8 mouse cellular contexts compared by ENCODE assay signal in the genomic region with DNA sequence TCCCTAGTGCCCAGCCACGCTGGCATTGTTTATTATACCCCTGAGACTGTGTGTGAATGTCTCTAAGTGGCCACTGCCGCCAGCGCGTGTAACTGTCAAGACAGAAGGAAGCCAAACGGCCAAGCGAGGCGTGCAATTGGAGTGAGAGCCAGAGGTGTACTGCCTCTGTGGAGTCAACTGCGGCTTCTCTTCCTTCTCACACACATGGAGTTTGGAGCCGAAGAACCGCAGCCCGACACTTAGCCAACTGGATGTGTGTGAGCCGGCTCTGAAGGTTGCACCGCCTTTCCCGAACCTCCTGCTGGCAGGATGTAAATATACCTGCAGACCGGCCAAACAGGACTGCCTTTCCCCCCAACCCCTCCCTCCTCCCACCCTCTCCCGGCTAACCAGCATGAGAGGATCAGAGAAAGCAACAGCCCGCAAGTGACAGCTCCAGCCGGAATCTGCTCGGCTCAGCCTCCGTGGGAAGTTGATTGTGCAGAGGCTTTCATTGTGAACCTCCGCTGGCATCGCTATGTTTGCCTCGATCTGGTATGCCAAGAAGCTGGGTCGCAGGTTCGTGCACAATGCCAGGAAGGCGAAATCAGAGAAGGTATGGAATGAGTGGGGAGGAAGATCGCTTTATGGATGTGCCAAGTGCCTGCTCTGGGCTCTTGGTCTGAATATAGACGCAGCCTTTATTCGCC.
DNase-seq lines count a peak whose midpoint lies in the region; ATAC-seq and TF ChIP-seq lines count a peak whose summit lies in the region.

No protein-coding gene starts in this region.

- peak; percentile 24 for DNase-seq in lung, postnatal 0 days (ENCODE audit: low spot score)
- DNase-seq in lung, postnatal 10 days = no peak
- peak; percentile 52 to 61 for DNase-seq in cerebellum, adult 2 months
- peak; percentile 64 for DNase-seq in forebrain, postnatal 0 days
- DNase-seq in kidney, postnatal 4 days = peak; percentile 34 to 35
- peak; percentile 36 for DNase-seq in midbrain, embryonic 10.5 days (ENCODE audit: low spot score)
- peak; percentile 34 for DNase-seq in telencephalon, adult 2 months (ENCODE audit: low read depth, low spot score)
- DNase-seq in gastrocnemius, postnatal 4 days (ENCODE audit: low spot score in 2 of 2) = no peak

- no peak overlapping the region for H3K27ac ChIP-seq in lung, postnatal 0 days (ENCODE audit: low read length)
- no peak overlapping the region for H3K27ac ChIP-seq in cerebellum, adult 2 months (ENCODE audit: insufficient read depth, low read length)
- H3K27ac ChIP-seq in forebrain, postnatal 0 days (ENCODE audit: low read depth, low read length) = peak overlapping the region; percentile 74
- peak overlapping the region; percentile 43; the same call in 1 of the 2 replicates for H3K27ac ChIP-seq in midbrain, embryonic 10.5 days (replicated peaks)

- peak overlapping the region; percentile 41 for H3K4me2 ChIP-seq in lung, postnatal 0 days (replicated peaks; ENCODE audit: low read depth, low read length)
- H3K4me2 ChIP-seq in forebrain, postnatal 0 days (ENCODE audit: low read depth) = peak overlapping the region; percentile 66

- no peak overlapping the region for H3K9ac ChIP-seq in lung, postnatal 0 days (replicated peaks; ENCODE audit: low read depth)
- H3K9ac ChIP-seq in forebrain, postnatal 0 days = peak overlapping the region; percentile 62

- no peaks in the 10 kb centered on the region for H3K4me1 ChIP-seq in lung, postnatal 0 days (ENCODE audit: insufficient read depth, low read depth, low read length)
- no peaks in the 10 kb centered on the region for H3K4me1 ChIP-seq in cerebellum, adult 2 months (ENCODE audit: control insufficient read depth, insufficient read depth, low read length)
- H3K4me1 ChIP-seq in forebrain, postnatal 0 days (ENCODE audit: insufficient read depth) = no peaks in the 10 kb centered on the region
- H3K4me1 ChIP-seq in midbrain, embryonic 10.5 days = peaks cover 11% of the 10 kb centered on the region

- no peaks in the 10 kb centered on the region for H3K36me3 ChIP-seq in lung, postnatal 0 days (ENCODE audit: insufficient read depth, low read length)
- H3K36me3 ChIP-seq in forebrain, postnatal 0 days (ENCODE audit: insufficient read depth) = no peaks in the 10 kb centered on the region
- no peaks in the 10 kb centered on the region for H3K36me3 ChIP-seq in midbrain, embryonic 10.5 days

- no peak for TF ChIP-seq EP300 in lung, postnatal 0 days (IDR thresholded peaks at IDR 0.05)

- H3K9me3 ChIP-seq in lung, postnatal 0 days (ENCODE audit: low read length) = no peaks in the 10 kb centered on the region
- H3K9me3 ChIP-seq in forebrain, postnatal 0 days (ENCODE audit: low read length) = no peaks in the 10 kb centered on the region
- H3K9me3 ChIP-seq in midbrain, embryonic 10.5 days (replicated peaks) = no peaks in the 10 kb centered on the region

- TF ChIP-seq POLR2A in cerebellum, adult 2 months (IDR thresholded peaks at IDR 0.05; ENCODE audit: borderline replicate concordance, insufficient read depth, low read length) = no peak

- TF ChIP-seq CTCF in lung, postnatal 0 days (IDR thresholded peaks at IDR 0.05) = no peak
- no peak for TF ChIP-seq CTCF in cerebellum, adult 2 months (IDR thresholded peaks at IDR 0.05; ENCODE audit: borderline replicate concordance, insufficient read depth, low read depth, low read length)
- TF ChIP-seq CTCF in forebrain, postnatal 0 days (IDR thresholded peaks at IDR 0.05; ENCODE audit: low read depth) = 0 out of 2 replicates have a peak, but pooled peaks have one; percentile 10

- WGBS in lung, postnatal 0 days = 3% methylated on average over 29 of the region's 29 CpGs
- under 1% methylated on average over 29 of the region's 29 CpGs for WGBS in cerebellum, adult 2 months
- WGBS in forebrain, postnatal 0 days = 1% methylated on average over 29 of the region's 29 CpGs
- WGBS in midbrain, embryonic 10.5 days = 3% methylated on average over 29 of the region's 29 CpGs

- no peak overlapping the region; the same call in 1 of the 2 replicates for H3K4me3 ChIP-seq in lung, postnatal 0 days (ENCODE audit: low read depth, low read length)
- H3K4me3 ChIP-seq in cerebellum, adult 2 months (replicated peaks; ENCODE audit: insufficient read depth, low read depth, low read length) = peak overlapping the region; percentile 90
- H3K4me3 ChIP-seq in forebrain, postnatal 0 days (ENCODE audit: low read depth, low read length) = peak overlapping the region; percentile 48
- H3K4me3 ChIP-seq in midbrain, embryonic 10.5 days = peak overlapping the region; percentile 57

- no peaks in the 10 kb centered on the region for H3K27me3 ChIP-seq in lung, postnatal 0 days (replicated peaks; ENCODE audit: insufficient read depth, low read length)
- H3K27me3 ChIP-seq in cerebellum, adult 2 months (ENCODE audit: control insufficient read depth, insufficient read depth, low read length) = no peaks in the 10 kb centered on the region
- no peaks in the 10 kb centered on the region for H3K27me3 ChIP-seq in forebrain, postnatal 0 days (ENCODE audit: insufficient read depth, low read length)
- H3K27me3 ChIP-seq in midbrain, embryonic 10.5 days (ENCODE audit: low read depth, poor library complexity, severe bottlenecking) = peaks cover 14% of the 10 kb centered on the region

- peak; percentile 53 for ATAC-seq in lung, postnatal 0 days
- ATAC-seq in forebrain, postnatal 0 days = peak; percentile 84

Comparison
In these comparisons a context has a peak if more than half of its experiments do, and no peak if none do; other contexts are left out.
1. DNase-seq: peak in lung, postnatal 0 days (single experiment), cerebellum, adult 2 months (2 of 2), forebrain, postnatal 0 days (single experiment), kidney, postnatal 4 days (2 of 2), midbrain, embryonic 10.5 days (single experiment) and telencephalon, adult 2 months (single experiment); none in lung, postnatal 10 days (single experiment) and gastrocnemius, postnatal 4 days (0 of 2).
2. H3K27ac ChIP-seq: peak in forebrain, postnatal 0 days (single experiment) and midbrain, embryonic 10.5 days (single experiment); none in lung, postnatal 0 days (single experiment) and cerebellum, adult 2 months (single experiment).